8 mouse cellular contexts compared by ENCODE assay signal in genomic region chr9:68689351-68689750, GRCm38 (mm10).
DNase-seq lines count a peak whose midpoint lies in the region; ATAC-seq lines count a peak whose summit lies in the region.

No protein-coding gene starts in this region.

- DNase-seq in frontal cortex, postnatal 14 days (ENCODE audit: low spot score in 2 of 2) = no peak
- DNase-seq in right cerebral cortex, adult 18-20 months = peak; percentile 60
- no peak for DNase-seq in right cerebral cortex, postnatal 25 days
- DNase-seq in cerebellum, postnatal 36 days = peak; percentile 20 to 64
- peak; percentile 59 for DNase-seq in induced T-regulatory cell, adult 2 months (ENCODE audit: low read depth)
- DNase-seq in lung, postnatal 14 days = peak; percentile 78
- DNase-seq in yolk sac, embryonic 10.5 days (ENCODE audit: low spot score) = peak; percentile 16

- ATAC-seq in frontal cortex, adult (ENCODE audit: low TSS enrichment) = 0 out of 2 replicates have a peak, but pooled peaks have one; percentile 50

Comparison
In these comparisons a context has a peak if more than half of its experiments do, and no peak if none do; other contexts are left out.
1. DNase-seq: peak in right cerebral cortex, adult 18-20 months (single experiment), cerebellum, postnatal 36 days (2 of 2), induced T-regulatory cell, adult 2 months (single experiment), lung, postnatal 14 days (single experiment) and yolk sac, embryonic 10.5 days (single experiment); none in frontal cortex, postnatal 14 days (0 of 2) and right cerebral cortex, postnatal 25 days (single experiment).